Mouse (Mus musculus): ENCODE data around the gene Hey2. TPM values are rescaled to one million over a fixed set of nuclear protein-coding genes. Genes with fewer than 3 reads are reported as not detected.

Hey2 gene
- polyA plus RNA-seq, 1 experiment = 21.2 TPM

- DNase-seq (ENCODE audit: extremely low spot score in 1 of 2, low spot score in 1 of 2) = no peak
Measured at GRCm38 (mm10) chr10:30796469-30797261, 45.9 kb downstream of the Hey2 start.

GRCm38 (mm10) chr10:30791016-30791415 is 51.6 kb downstream of the Hey2 start:
- no peak for DNase-seq (ENCODE audit: extremely low spot score in 1 of 2, low spot score in 1 of 2)

- peak in 1 of 2 experiments; percentile 50 for DNase-seq (ENCODE audit: extremely low spot score in 1 of 2, low spot score in 1 of 2)
Measured at GRCm38 (mm10) chr10:30789521-30789920, 53.1 kb downstream of the Hey2 start.

DNA sequence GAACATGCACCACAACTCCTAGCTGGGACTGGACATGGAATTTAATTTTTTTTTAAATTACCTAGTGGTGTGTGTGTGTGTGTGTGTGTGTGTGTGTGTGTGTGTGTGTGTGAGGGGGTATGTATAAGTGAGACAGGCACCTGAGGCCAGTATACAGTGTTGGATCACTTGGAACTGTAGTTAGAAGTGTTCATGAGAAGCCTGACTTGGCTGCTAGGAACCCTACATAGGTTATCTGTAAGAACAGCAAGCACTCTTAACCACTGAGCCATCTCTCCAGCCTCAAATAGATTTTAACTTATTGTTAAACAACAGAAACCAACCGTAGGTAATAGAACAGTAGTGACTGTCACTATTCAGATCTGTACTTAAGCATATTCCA is 54.3 kb downstream of the Hey2 start:
- DNase-seq (ENCODE audit: extremely low spot score in 1 of 2, low spot score in 1 of 2) = no peak

- no peak for DNase-seq (ENCODE audit: extremely low spot score in 1 of 2, low spot score in 1 of 2)
Measured at GRCm38 (mm10) chr10:30787684-30788339, 54.8 kb downstream of the Hey2 start.

DNA sequence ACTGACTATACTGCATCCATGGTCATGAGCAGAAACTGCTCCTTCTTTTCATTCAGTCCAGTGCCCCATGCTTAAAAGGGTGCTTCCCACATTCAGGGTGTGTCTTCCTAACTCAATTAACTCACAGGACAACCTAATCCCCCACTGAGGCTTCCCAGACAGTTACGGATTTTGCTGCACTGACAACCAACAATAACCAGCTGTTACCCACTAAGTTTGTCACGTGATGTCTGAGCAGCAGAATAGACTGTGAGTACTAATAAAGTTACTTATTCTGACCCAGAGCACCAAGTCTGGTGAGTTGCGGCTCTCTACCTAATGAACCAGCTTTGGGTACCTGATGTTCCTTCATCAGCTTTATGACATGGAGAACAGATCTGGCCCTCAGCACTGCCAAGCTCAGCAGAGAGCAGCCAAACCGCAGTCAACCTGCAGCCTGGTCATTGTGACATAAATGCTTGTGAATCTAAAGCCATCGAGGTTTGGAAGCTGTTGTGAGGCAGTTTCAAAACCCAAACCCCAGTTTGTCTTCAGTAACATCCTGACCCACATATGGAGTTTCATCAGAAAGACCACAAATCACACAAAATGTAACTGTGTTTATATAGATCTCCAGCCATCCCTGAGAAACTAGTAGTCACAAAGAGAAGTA is 56.4 kb downstream of the Hey2 start:
- DNase-seq (ENCODE audit: extremely low spot score in 1 of 2, low spot score in 1 of 2) = no peak

Other genes with a start within 250 kb of the Hey2 start
- gene Trmt11, start 242.1 kb downstream of the Hey2 start, polyA plus RNA-seq (2012; rRNA removed) = 5.1 and 7.2 TPM in 2 replicates
- gene Hint3, start 213.2 kb downstream of the Hey2 start, polyA plus RNA-seq (2012; rRNA removed) = 15.5 and 17.0 TPM in 2 replicates
- 39.7 and 46.7 TPM in 2 replicates for gene Ncoa7, start 39.5 kb downstream of the Hey2 start, polyA plus RNA-seq (2012; rRNA removed)

Data from frontal cortex, adult 2 months (tissue).